Mouse (Mus musculus) erythroblast, adult 5-6 weeks (primary cell): Measurements from ENCODE around the gene Ipo13. TPM values are rescaled to one million over a fixed set of nuclear protein-coding genes. Genes with fewer than 3 reads are reported as not detected.
A peak's percentile ranks its signal among the peaks of the same experiment; 100 is the strongest.

Experiments
- ATAC-seq: replicated peaks from 2 replicates; pipeline ENCODE4 v1.8.0; 2016; ENCODE audit warnings: moderate number of reproducible peaks, mild to moderate bottlenecking, moderate TSS enrichment, inconsistent platforms; ENCODE audit not compliant: poor library complexity, low FRiP score, severe bottlenecking
- total RNA-seq, 2 experiments: library from RNA; stranded (forward) in 1 of 2; stranded (reverse) in 1 of 2; fragments of 150-400 nt in 1 of 2; fragments of 200-764, 138-1000 nt in 1 of 2; gene quantifications; 2 replicates each; pipeline versions ENCODE4 v1.2.3 to v1.2.4; 2015 to 2017; ENCODE audit warnings: low replicate concordance in 2 of 2

Ipo13 gene
- total RNA-seq, 2 experiments from 2014 or later: 3.2 to 8.5 TPM

DNA sequence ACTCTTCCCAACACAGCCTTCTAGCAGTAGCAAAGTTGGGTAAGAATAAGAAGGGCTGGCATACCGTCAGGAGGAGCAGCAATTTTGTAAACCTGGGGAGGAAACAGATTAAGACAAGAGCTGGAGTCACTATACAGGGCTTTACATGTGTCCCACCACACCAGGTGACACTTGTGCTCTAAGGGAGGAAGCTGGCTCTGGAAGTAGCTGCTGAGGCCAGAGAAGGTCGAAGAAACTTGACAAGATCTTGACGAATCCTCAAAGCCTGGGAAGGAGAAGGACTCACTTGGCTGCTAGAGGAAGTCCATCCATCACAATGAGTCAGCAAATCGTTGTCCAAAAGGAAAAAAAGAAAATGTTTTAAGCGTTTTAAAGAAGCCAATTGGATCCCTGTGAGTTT is 1.6 kb upstream of the Ipo13 start:
- ATAC-seq: no peak

DNA sequence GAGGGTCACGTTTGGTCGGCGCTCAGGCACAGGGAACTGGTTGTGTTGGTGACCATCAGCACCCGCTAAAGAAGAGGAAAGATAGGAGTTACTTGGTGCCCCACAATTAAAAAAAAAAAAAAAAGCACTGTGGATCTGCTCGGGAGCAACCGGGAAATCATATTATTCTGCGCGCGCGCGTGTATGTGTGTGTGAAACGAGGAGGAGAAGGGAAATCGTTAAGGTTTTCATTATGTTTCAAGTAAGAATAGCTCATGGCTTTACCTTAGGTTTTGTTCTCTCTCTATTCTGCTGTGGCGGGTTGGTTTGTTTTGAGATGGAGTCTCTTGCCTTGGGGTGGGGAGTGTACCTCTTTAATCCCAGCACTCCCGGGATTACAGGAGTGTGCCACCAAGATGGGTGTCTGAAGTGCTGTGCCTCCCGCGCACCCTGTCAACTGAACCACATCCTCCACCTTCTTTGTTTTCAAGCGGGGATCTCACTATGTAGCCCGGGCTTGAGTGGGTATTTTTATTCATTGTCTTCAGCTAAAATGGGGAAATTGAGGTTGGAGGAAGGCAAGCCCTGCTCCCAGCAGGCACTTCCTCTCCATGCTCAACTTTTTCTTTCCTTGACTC is 798 bp upstream of the Ipo13 start:
- no peak for ATAC-seq

DNA sequence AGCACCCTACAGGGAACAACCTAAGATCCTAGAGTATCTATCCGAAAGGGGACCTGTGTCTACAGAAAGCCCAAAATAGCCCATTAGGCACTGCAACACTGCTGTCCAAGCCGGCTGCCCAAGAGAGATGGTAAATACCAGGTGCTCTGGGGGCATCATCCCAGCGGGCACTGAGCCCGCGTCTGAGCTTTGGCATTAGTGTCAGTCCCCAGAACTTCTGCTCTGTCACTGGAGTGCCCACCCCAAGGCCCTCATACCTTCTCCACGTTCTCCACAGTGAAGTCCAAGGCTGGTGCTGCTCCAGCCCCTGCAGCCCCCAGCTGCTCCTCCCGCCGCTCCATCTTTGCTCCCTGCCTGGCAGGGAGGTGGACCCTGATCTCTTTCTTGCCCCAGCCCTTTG is 768 bp downstream of the Ipo13 start:
- ATAC-seq: peak; percentile 8

DNA sequence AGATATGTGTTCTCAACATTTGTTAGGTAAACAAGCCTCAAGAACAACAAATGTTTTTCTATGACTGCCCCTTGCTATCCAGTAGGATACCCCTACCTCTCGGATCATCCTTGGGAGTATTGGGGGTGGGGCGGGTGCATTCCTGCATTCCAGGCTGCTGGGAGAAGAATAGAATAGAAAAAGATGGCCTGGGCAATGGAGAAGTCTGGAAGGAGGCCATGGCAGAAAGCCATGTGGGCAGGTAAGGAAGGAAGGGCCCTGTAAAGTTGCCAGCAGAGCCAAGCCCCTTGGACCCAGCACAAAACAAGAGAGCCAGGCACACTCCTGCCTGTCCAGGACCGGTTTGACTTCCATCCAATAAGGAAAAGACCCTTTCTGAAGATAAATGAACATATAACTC is 1.4 kb downstream of the Ipo13 start:
- ATAC-seq: no peak

DNA sequence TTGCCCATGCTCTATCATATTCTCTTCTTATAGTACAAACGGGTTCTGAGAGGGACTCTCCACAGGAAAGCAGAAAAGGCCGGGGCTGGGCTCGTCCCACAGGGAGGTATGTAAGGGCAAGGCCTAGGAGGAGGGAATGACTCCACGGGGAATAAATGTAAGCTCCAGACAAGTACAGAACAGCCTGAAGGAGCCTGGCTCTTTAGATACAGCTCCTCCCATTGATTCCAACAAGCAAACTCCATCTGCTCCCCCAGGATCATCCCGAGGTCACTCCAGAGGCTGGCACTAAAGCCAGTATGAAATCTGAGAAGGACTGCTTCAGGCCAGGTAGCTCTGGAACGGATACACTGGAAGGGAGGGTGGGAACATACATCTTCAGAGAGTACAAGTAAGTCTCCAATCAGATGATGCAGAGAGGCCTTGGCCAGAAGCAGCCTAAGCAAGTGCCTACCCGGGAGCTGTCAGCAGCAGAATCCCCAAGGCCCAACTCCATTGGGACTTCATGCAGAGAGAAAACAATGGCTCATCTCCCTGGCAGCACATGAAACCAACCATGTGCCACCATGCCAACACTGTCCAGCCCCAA is 2.0 kb downstream of the Ipo13 start:
- ATAC-seq: no peak

DNA sequence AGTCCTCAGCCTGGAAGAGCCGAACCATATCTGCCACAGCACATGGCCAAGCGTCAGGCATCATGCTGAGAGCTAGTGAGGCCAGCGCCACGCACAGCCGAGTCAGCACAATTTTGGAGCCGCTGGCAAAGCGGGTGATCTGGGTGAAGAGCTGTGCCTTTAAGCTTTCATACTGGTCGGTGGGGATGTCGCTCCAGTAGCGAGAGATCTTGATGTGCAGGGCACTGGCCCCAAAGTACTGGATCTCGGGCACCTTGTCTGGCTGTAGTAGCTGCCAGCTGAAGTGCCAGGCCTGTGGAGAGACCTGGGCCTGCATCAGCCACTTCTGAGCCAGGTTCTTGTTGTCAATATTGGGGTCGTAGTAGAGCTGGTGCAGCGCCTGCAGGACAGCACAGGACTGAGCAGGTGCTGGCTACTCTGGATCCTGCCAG is 2.7 kb downstream of the Ipo13 start:
- no peak for ATAC-seq

DNA sequence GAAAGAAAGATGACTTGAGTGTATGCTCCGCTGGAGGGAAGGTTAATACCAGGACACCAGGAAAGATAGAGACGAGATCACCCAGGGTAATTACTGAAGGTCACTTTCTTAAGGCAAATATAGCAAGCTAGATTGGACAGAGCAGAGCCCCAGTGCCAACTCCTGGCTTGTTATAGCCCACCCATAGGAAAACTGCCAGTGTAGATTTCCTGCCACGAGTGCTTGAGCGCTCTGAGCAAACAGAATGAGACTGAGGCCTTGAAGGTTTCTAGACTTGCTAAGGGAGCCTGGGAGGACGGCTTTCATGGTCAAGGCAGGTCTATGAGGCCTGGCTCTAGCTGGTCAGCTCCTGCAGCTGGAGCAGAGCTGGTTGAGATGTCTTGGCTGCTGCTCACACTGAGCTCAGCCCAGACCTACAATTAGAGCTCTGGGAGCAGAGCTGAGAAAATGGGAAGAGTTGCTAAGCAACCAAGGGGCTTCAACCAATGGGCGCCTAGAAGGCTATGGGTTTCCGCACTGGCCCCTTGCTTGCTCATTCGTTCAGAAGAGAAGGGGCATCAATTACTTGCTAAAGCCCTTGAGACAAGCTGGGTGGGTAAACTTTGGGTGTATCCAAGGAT is 5.9 kb downstream of the Ipo13 start:
- ATAC-seq: no peak

DNA sequence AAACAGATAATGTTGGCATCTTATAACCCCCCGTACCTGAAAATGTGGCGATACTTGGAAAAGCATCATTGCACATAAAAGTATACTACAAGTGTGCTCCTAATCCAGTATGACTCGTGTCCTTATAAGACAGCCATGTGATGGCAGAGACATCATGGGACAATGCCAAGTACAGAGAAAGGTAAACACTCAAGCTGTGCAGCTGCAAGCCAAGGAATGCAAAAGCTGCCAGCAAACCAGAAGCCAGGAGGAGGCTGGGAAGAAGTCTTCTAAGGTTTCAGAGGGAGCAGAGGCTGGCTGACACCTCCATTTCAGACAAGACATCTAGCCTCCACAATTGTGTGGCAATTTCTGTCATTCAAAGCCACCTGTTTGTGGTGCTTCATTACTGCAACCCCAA is 8.6 kb downstream of the Ipo13 start:
- ATAC-seq: no peak

DNA sequence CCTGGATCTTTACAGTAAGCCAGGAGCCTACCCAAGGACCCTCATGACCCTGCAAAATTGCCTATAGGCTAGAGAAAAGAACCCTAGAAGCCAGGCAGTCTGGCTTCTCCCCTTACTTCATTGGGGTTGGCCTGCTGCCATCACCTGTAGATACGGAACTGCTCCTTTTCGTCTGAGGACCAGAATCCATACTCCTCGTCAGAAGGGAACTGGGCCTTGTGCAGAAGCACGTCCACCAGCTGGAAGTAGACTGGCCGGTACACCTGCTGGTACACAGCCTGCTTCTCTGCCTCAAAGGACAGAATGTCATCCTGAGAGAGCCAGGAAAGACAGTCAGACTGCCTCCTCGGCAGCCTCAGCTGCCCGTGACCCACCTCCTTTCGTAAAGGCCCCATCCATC is 10.0 kb downstream of the Ipo13 start:
- no peak for ATAC-seq

DNA sequence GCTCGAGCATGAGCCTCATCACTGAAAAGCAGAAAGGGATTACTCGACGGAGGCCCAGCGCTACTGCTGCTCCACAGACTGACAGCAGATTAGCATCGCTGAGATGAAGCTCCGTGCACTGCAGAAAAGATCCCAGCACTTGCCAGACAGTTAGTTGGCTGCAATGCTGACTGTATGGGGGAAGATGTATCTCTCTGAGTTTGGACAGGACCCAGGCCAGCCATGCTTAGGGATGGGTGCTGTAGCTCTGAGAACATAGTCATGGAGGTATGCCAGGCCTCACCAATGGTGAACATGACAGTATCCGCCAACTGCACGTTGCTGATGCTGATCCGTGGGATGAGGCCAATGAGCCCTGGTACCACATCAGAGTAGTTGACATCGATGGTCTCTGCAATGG is 10.7 kb downstream of the Ipo13 start:
- ATAC-seq: no peak; the same call in 1 of the 2 replicates

DNA sequence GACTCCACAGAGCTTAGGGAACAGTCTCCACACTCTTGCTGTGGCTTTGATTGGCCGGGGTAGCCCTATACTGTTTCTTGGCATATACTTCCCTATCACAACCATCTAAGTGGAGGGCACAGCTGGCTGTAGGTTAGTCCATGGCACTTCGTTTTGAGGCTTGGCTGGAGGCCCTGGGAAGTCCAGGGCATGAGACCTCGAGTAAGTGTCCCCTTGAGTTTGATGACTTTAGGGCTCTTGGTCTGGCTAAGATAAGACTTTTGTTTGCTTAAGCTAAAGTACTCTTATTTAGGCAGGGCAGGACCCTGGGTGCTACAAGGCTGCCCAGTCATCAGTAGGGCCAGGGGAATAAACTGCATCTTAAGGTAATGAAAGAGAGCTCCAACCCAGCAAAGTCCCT is 16.7 kb downstream of the Ipo13 start:
- no peak for ATAC-seq

DNA sequence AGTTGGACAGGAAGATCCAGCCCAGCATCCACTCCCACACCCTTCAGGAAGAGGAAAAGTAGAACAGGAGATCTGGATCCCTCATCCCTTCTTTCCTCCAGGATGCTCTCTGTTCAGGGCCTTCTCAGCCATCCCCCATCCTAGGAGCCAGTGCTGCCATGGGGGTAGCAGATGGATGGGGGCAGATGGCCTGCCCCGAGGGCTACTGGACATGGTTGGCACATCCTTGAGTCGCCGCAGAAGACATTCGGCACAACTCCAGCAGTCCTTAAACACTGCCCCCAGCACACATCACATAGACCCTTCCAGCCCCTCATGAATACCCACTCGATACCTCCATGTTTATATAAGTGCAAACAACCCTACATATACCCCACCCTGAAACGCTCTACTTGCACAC is 18.8 kb downstream of the Ipo13 start:
- no peak for ATAC-seq

DNA sequence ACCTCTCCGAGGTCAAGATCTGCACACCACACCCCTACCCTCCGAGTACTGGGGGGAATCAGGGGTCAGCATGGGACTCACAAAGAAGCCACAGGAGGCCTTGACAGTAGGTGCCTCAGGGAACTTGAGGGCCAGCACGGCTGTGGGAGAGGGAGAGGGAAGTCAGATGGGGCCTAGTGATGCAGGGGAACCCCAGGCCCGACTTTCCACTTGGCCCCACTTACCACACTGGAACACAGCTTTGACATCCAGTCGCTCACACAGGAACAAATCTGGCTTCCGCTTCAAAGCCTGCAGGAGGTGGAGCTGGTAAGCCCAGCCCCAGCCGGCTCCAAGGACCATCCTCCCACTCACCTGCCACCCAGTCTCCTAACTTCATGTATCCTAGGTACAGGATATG is 19.5 kb downstream of the Ipo13 start:
- ATAC-seq: no peak

DNA sequence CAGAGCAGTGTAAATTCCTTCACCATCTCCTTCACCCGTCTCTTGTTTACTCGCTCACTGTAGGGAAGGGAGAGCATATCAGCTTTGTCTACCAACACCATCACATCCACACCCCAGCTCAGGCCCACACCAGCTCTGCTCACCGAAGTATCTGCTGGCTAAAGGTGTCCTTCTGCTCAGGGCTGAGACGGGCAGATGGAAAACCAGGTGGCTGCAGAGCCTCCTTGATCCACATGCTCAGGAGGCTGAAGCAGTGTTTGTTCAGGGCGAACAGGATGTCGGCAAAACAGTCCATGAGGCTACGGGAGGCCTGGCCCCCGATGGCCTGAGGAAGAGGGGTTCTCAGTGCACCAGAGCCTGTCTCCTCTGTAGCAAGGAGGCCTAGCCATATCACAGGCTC is 20.2 kb downstream of the Ipo13 start:
- no peak for ATAC-seq

DNA sequence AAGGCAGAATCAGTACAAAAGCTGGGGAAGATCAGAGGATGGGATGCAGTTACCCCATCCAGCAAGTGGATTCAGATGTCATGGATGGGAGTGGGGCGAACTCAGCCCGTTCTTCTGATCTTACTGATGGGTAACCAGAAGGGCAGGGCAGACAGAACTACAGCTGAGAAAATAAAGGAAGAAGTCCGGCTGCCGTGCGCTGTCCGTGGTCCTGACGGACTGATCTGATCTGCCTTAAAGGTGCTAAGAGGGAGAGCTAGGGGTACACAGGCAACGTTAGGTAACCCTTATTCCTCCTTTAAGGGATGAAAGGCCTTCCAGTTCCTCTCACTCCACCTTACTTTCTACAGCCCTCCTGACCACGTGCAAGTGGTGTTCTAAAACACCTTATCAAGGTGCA is 21.4 kb downstream of the Ipo13 start:
- no peak for ATAC-seq

DNA sequence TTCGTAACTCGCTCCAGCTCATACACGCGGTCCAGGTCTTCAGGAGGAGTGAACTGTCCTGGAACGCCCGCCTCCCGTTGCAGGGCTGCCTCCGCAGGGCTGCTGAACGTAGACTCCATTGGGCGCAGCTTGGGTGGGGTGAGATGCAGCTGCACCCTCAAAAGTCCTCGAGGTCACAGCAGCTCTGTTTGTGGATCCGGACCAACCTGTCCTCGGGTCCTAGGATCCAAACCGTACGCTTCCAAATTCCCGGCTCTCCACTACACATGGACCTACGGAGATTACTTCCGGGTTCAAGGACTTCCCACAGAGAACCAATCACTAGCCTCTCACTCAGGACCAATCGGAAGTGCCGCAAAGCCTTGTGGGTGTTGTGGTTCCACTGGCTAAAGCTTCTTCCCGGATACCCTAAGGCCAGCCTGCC is 23.0 kb downstream of the Ipo13 start, which contains the start of gene Dph2:
TSS of gene Dph2 (minus strand) at position 295 of the 424 bp plus-strand sequence.
- ATAC-seq: peak; percentile 84

DNA sequence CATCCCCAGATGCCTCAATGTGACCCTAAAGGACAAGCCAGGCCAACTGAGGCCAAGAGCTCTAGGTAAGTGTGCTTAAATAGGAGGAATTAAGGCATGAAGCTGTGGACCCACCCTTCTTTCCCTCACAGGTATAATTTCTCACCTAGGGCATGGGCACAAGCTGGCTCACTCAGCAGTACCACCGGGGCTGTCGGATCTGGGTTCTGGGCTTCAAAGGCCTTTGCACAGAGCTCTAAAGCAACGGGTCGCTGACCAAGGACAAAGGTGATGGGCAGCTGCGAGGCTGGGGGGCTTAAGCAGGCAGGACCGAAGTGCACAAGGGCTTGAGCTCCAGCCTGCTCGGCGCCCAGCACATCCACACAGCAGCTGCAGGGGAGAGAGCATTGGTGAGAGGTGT is 24.0 kb downstream of the Ipo13 start:
- no peak for ATAC-seq

DNA sequence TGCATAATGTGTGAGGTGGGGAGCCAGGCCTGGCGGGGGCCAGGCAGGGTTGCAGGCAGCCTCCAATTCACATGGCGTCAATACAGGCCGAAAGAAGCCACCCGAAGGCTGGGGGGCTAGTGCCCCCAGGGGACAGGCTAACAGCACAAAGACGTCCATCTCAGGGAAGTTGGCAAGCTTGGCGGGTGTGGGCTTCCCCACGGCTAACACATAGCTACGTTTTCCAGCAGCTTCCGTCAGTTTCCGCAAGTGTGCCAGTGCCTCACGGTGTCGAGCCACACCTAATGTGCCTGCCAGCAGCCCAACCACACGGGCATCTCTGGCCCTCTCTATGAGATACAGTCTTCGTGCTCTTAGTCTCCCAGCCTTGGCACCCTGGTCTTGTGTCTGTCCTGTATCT is 24.8 kb downstream of the Ipo13 start:
- no peak for ATAC-seq

DNA sequence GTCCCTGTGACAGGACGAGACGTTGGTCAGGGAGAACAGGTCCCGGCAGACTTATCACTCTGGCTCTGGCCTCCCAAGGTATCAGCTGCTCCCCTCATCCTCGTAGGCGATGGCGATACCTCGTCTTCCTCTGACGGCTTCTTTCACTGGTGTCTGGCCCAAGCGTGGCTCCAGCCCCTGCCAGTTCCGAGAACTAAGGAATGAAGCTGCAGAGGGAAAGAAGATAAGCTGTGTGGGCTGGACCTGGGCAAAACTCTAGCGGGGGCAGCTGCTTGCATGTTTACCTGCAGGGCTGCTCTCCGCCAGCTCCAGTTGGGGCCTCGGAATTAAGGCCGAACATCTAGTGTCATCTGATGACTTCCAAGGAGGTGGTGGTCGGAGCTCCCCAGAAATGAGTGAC is 25.3 kb downstream of the Ipo13 start:
- no peak for ATAC-seq

DNA sequence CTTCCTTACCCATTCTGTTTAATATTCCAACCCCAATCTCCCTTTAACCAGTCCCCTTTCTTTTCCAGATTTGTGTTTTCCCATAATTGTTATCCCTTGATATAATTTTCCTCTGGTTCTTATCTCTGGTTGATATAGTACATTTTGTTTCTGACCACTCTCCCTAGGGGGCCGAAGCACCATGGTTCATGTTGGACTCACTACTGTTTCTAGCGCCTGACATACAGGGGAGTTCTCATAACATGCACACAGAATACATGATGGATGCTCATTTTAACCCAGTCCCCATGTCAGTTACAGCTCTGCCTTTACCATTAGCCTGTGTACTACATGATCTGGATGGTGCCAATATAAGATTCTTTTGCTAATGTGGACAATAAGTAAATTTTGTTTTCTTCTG is 26.9 kb downstream of the Ipo13 start:
- ATAC-seq: no peak

DNA sequence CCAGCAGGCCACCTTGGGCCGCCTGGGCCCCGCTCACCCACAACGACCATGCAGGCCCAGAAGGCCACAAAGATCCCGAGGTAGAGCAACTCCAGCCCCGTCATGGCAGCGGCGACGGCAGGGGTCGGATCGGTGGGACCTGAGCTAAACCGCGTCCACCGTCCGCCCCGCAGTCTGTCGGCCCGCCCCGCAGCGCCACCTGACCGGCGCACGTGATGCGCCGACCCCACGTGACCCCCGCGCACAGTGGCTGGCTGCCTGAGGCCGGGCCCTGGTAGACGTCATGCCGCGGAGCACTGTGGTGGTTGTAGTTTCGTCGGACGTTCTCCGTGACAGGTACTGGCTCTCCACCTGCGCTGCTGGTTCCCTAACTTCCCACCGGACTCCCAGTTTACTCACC is 27.7 kb downstream of the Ipo13 start, which contains the start of gene Atp6v0b:
TSS of gene Atp6v0b (minus strand) at position 201 of the 400 bp plus-strand sequence.
- ATAC-seq: peak; percentile 85
